Mouse (Mus musculus): ENCODE measurements at regions not wholly inside any gene's neighbourhood (a gene's known extent, or its start where the extent isn't known, plus 50 kb on each side); places are given as distances from the start of the nearest gene placed in this dataset.

DNA sequence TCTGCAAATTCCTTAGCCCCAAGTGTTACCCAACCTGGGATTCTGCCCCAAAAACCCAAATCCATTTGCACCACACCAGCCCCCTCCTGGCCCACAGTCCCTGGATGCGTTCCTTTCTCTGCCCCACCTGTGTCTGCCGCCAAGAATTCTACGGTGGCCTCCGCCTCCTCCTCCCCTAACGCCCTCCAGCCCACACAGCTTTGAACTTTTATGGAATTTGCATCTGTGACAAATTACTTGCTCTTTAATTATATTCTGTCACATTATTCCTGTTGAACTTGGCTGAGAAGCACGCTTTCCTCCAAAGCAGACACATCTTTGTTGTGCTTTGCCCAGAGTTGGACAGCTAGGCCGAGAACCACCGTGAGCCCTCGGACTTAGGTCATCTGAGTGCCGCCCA lies 131.8 kb upstream of the Cops8 start:
- no peak for DNase-seq (ENCODE audit: low spot score, missing footprints)
- Histone ChIP-seq H3K4me3 (ENCODE audit: low read depth, low read length) (no peak overlapping the region), H3K27ac (ENCODE audit: low read depth, low read length) (no peak overlapping the region), H3K4me1 (ENCODE audit: control insufficient read depth, insufficient read depth, low read length) (peaks cover 17% of the 10 kb centered on the region), H3K27me3 (ENCODE audit: control insufficient read depth, insufficient read depth, low read length) (no peaks in the 10 kb centered on the region), H3K4me2 (no peak overlapping the region), H3K36me3 (ENCODE audit: control insufficient read depth, insufficient read depth, low read length) (no peaks in the 10 kb centered on the region), H3K9ac (ENCODE audit: low read length) (no peak overlapping the region), H3K9me3 (ENCODE audit: control insufficient read depth, low read length) (no peaks in the 10 kb centered on the region)
- no peak for ATAC-seq (ENCODE audit: low FRiP score)
- WGBS: 82% methylated on average over 10 of the region's 10 CpGs

DNA sequence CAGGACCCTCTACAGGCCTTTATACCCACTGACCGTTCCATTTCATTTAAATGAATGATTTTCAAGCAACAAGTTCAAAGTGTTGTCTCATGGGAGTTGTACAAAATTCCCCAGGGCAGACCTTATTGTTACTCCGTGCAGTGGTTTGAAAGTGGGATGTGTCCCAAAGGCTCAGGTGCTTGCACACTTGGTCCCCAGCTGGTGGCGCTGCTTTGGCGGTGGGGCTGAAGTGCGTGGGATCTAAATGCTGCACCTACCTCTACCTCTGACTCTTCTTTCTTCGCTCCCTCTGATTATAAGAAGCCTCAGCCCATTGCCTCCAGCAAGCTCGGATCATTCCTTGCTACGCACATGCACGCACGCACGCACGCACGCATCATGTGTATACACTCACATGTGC lies 131.0 kb upstream of the Cops8 start:
- Histone ChIP-seq H3K4me2 (no peak overlapping the region), H3K4me1 (ENCODE audit: control insufficient read depth, insufficient read depth, low read length) (peaks cover 23% of the 10 kb centered on the region)

DNA sequence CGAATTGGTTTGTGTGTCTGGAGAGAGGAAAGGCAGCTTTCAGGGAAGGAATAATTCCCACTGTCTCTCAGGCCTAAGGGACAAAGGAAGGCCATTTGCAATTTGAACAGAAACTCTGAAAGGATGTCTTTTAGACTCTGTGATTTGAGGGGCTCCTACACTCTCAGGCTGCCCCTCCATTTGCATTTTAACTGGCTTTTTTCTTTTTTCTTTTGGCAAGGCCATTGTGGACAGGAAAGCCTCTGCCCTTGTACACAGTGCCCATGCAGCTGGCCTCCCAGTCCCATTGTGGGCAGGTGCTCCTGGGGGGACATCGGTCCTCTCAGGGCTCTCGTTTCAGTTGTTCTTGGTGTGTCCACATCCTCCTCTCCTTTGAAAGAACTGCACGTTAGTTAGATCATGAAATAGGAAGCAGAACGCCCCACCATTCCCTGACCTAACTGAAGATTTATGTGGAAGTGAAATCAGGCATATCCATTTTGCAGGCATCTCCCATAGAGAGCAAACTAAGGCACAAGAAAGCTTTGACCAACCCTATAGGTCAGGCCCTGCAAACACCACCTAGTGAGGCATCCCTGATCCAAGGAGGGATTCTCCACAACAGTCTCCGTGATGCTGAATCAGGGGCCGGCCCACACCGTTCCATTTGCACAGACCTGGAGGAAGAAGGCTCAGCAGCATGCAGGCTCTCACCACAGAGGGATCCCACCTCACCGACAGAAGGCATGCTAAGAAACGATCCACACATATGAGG lies 127.5 kb upstream of the Cops8 start:
- H3K27ac ChIP-seq (ENCODE audit: low read depth, low read length): peak overlapping the region; percentile 92
- WGBS: 41% methylated on average over 10 of the region's 10 CpGs
- no peaks in the 10 kb centered on the region for H3K9me3 ChIP-seq (ENCODE audit: control insufficient read depth, low read length)
- no peaks in the 10 kb centered on the region for H3K27me3 ChIP-seq (ENCODE audit: control insufficient read depth, insufficient read depth, low read length)
- no peaks in the 10 kb centered on the region for H3K36me3 ChIP-seq (ENCODE audit: control insufficient read depth, insufficient read depth, low read length)
- H3K9ac ChIP-seq (ENCODE audit: low read length): peak overlapping the region; percentile 9; the same call in 1 of the 2 replicates
- DNase-seq (ENCODE audit: low spot score, missing footprints) (peak; percentile 91), ATAC-seq (ENCODE audit: low FRiP score) (peak; percentile 88)
- no peak overlapping the region for H3K4me3 ChIP-seq (ENCODE audit: low read depth, low read length)
- H3K4me2 ChIP-seq: 0 out of 2 replicates have a peak overlapping the region, but pooled peaks have one; percentile 3
- peaks cover 29% of the 10 kb centered on the region for H3K4me1 ChIP-seq (ENCODE audit: control insufficient read depth, insufficient read depth, low read length)

More for the DNA sequence above, 131.0 kb upstream of the Cops8 start:
- H3K36me3 ChIP-seq (ENCODE audit: control insufficient read depth, insufficient read depth, low read length): no peaks in the 10 kb centered on the region
- no peaks in the 10 kb centered on the region for H3K27me3 ChIP-seq (ENCODE audit: control insufficient read depth, insufficient read depth, low read length)
- no peak for ATAC-seq (ENCODE audit: low FRiP score)
- H3K27ac ChIP-seq (ENCODE audit: low read depth, low read length): no peak overlapping the region
- H3K9me3 ChIP-seq (ENCODE audit: control insufficient read depth, low read length): no peaks in the 10 kb centered on the region
- H3K4me3 ChIP-seq (ENCODE audit: low read depth, low read length): no peak overlapping the region
- H3K9ac ChIP-seq (ENCODE audit: low read length): no peak overlapping the region
- DNase-seq (ENCODE audit: low spot score, missing footprints): no peak
- WGBS: 91% methylated on average over 13 of the region's 13 CpGs

DNA sequence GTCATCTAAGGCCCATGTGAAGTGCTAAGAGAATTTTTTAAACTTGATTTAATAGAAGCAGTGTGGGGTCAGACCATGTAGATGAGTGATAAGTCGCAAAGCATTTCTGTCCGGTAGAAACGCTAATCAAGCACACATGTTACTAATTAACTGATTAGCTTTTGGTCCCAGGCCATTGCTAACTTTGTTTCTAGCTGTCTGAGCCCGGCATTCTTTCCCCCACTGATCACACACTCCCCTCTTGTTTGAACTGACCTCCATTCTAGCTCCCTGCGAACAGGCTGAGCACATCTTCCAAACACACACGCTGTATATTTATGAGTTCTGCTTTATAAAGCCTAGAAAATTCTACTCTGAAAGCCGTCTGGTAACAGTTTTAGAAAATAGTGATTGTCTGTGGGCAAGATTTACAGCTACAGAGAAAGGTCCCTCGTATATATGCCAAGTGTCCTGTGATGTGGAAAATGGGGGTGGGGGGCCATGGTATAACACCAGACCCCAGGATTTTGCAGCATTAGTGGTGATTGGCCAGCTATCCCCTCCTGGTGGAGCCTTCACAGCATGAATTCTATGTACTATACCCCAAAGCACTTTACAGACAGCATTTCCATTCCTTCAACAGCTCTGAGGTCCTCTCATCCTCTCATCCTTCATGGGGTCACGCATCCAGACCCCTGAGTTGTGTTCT lies 126.1 kb upstream of the Cops8 start:
- ATAC-seq (ENCODE audit: low FRiP score): no peak
- no peak for DNase-seq (ENCODE audit: low spot score, missing footprints)
- Histone ChIP-seq H3K27me3 (ENCODE audit: control insufficient read depth, insufficient read depth, low read length) (no peaks in the 10 kb centered on the region), H3K4me1 (ENCODE audit: control insufficient read depth, insufficient read depth, low read length) (peaks cover 26% of the 10 kb centered on the region), H3K4me2 (no peak overlapping the region), H3K9me3 (ENCODE audit: control insufficient read depth, low read length) (no peaks in the 10 kb centered on the region), H3K9ac (ENCODE audit: low read length) (no peak overlapping the region), H3K27ac (ENCODE audit: low read depth, low read length) (peak overlapping the region; percentile 27; the same call in 1 of the 2 replicates), H3K36me3 (ENCODE audit: control insufficient read depth, insufficient read depth, low read length) (no peaks in the 10 kb centered on the region), H3K4me3 (ENCODE audit: low read depth, low read length) (no peak overlapping the region)
- WGBS: 55% methylated on average over 9 of the region's 9 CpGs

DNA sequence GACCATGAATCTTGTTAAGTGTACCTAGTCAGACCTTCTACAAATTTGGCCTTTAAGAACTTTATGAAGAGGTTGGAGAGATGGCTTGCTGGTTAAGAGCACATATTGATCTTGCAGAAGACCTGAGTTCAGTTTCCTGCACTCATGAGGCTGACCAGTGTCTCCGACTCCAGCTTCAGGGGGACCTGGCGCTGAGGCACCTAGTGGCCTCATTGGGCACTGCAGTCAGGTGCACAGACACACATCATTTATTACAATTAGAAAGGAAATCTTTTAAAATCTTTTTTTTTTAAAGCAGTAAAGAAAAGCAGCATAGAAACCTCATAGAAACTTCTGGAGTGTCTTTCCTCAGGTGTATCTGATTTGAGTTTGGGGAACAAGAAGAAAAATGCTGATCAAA lies 123.9 kb upstream of the Cops8 start:
- WGBS: 97% methylated on average over 2 of the region's 2 CpGs
- H3K27ac ChIP-seq (ENCODE audit: low read depth, low read length): no peak overlapping the region

DNA sequence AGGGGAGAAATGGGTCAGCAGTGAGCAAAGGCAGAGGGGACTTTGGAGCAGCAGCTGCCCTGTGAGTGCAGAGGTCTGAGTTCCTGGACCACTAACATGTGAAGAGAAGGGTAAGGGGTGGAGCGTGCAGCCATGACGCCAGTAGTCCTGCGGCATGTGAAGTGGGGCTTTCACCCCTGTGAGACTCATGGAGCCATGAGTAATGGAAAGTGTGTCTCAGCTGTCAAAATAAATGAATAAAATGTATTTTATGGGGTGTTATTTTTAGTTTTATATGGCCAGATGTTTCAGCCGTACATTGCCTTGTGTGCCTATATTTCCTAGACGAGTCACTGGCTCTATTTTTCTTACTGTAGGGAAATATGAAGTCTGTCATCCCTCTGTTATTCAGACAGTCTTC lies 121.5 kb upstream of the Cops8 start:
- H3K4me2 ChIP-seq: no peak overlapping the region
- H3K27ac ChIP-seq (ENCODE audit: low read depth, low read length): no peak overlapping the region
- H3K36me3 ChIP-seq (ENCODE audit: control insufficient read depth, insufficient read depth, low read length): no peaks in the 10 kb centered on the region
- H3K4me1 ChIP-seq (ENCODE audit: control insufficient read depth, insufficient read depth, low read length): peaks cover 11% of the 10 kb centered on the region
- H3K4me3 ChIP-seq (ENCODE audit: low read depth, low read length): no peak overlapping the region
- H3K9me3 ChIP-seq (ENCODE audit: control insufficient read depth, low read length): no peaks in the 10 kb centered on the region
- H3K27me3 ChIP-seq (ENCODE audit: control insufficient read depth, insufficient read depth, low read length): no peaks in the 10 kb centered on the region
- DNase-seq (ENCODE audit: low spot score, missing footprints) (no peak), ATAC-seq (ENCODE audit: low FRiP score) (no peak)
- no peak overlapping the region for H3K9ac ChIP-seq (ENCODE audit: low read length)
- WGBS: 87% methylated on average over 5 of the region's 5 CpGs

More for the DNA sequence above, 123.9 kb upstream of the Cops8 start:
- DNase-seq (ENCODE audit: low spot score, missing footprints): no peak
- H3K36me3 ChIP-seq (ENCODE audit: control insufficient read depth, insufficient read depth, low read length): no peaks in the 10 kb centered on the region
- H3K4me3 ChIP-seq (ENCODE audit: low read depth, low read length): no peak overlapping the region
- H3K4me1 ChIP-seq (ENCODE audit: control insufficient read depth, insufficient read depth, low read length): peaks cover 26% of the 10 kb centered on the region
- H3K27me3 ChIP-seq (ENCODE audit: control insufficient read depth, insufficient read depth, low read length): no peaks in the 10 kb centered on the region
- no peak overlapping the region for H3K9ac ChIP-seq (ENCODE audit: low read length)
- H3K4me2 ChIP-seq: no peak overlapping the region
- no peaks in the 10 kb centered on the region for H3K9me3 ChIP-seq (ENCODE audit: control insufficient read depth, low read length)
- no peak for ATAC-seq (ENCODE audit: low FRiP score)

DNA sequence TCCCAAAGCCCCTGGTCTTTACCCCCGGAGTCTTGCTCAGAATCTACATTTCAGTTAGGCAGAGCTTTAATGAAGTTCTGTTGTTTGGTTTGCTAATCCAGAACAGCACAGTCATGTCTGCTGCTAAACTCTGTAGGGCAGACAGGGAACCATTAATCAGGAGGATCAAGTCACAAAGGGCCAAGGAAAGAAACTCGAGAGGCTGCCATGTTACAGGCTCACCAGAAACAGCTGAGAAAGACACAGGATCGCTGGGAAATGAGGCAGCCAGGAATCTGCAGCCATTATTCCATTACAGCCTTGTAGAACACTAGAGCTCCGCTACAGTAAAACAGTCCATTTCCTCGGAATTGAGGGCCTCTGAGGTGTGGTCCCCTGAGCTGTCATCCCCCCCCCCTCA lies 121.1 kb upstream of the Cops8 start:
- Histone ChIP-seq H3K9me3 (ENCODE audit: control insufficient read depth, low read length) (no peaks in the 10 kb centered on the region), H3K27ac (ENCODE audit: low read depth, low read length) (no peak overlapping the region), H3K4me1 (ENCODE audit: control insufficient read depth, insufficient read depth, low read length) (peaks cover 6% of the 10 kb centered on the region), H3K9ac (ENCODE audit: low read length) (no peak overlapping the region), H3K4me3 (ENCODE audit: low read depth, low read length) (no peak overlapping the region), H3K27me3 (ENCODE audit: control insufficient read depth, insufficient read depth, low read length) (no peaks in the 10 kb centered on the region), H3K4me2 (no peak overlapping the region), H3K36me3 (ENCODE audit: control insufficient read depth, insufficient read depth, low read length) (no peaks in the 10 kb centered on the region)
- DNase-seq (ENCODE audit: low spot score, missing footprints): no peak
- no peak for ATAC-seq (ENCODE audit: low FRiP score)
- 81% methylated on average over 5 of the region's 5 CpGs for WGBS

DNA sequence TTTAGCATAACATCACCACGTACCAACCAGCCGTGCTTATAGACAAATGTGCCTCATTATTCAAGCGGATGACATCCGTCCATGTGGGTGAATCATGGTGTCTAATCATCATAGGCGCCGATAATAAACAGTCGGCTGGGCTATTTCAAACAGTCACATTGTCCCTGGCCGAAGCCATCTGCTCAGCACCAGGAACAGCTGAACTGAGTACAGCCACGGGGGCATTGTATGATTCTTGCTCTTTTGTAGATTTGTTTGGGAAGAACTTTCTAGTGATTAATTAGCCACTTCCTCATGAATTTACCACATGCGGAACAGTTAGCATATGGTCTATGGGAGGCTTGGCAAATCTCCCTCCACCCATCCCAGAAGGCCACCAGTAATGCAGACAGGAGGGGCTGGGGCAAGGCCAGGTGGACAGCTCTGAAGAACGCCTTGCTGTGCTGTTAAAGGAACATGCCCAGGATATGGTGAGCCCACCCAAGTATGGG lies 116.4 kb upstream of the Cops8 start:
- Histone ChIP-seq H3K9me3 (ENCODE audit: control insufficient read depth, low read length) (no peaks in the 10 kb centered on the region), H3K9ac (ENCODE audit: low read length) (no peak overlapping the region), H3K36me3 (ENCODE audit: control insufficient read depth, insufficient read depth, low read length) (no peaks in the 10 kb centered on the region), H3K4me3 (ENCODE audit: low read depth, low read length) (no peak overlapping the region), H3K4me1 (ENCODE audit: control insufficient read depth, insufficient read depth, low read length) (no peaks in the 10 kb centered on the region), H3K27ac (ENCODE audit: low read depth, low read length) (no peak overlapping the region), H3K4me2 (no peak overlapping the region), H3K27me3 (ENCODE audit: control insufficient read depth, insufficient read depth, low read length) (no peaks in the 10 kb centered on the region)
- WGBS: 85% methylated on average over 11 of the region's 11 CpGs
- DNase-seq (ENCODE audit: low spot score, missing footprints) (no peak), ATAC-seq (ENCODE audit: low FRiP score) (no peak)

DNA sequence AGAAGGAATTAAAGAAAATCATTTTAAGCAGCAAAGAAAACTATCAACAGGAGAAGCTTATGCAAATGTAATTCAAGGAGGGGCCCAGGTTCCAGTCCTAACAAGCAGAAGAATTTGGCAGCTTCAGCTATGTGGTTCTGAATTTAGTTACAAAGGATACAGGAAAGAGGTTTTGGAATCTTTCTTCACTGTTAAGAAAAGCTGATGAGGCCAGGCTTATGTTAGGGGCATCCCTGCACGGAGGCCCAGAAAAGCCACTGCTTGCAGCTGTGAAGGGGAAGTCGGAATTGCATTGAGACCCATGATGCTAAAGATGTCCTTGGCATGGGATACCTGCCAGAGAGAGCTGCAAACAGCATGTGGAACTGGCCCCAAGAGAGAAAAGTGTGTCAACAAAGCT lies 114.9 kb upstream of the Cops8 start:
- WGBS: 87% methylated on average over 2 of the region's 2 CpGs
- no peaks in the 10 kb centered on the region for H3K27me3 ChIP-seq (ENCODE audit: control insufficient read depth, insufficient read depth, low read length)
- H3K4me1 ChIP-seq (ENCODE audit: control insufficient read depth, insufficient read depth, low read length): no peaks in the 10 kb centered on the region
- no peaks in the 10 kb centered on the region for H3K36me3 ChIP-seq (ENCODE audit: control insufficient read depth, insufficient read depth, low read length)
- ATAC-seq (ENCODE audit: low FRiP score): no peak
- no peak overlapping the region for H3K9ac ChIP-seq (ENCODE audit: low read length)
- no peak overlapping the region for H3K27ac ChIP-seq (ENCODE audit: low read depth, low read length)
- DNase-seq (ENCODE audit: low spot score, missing footprints): no peak
- no peaks in the 10 kb centered on the region for H3K9me3 ChIP-seq (ENCODE audit: control insufficient read depth, low read length)
- H3K4me2 ChIP-seq: no peak overlapping the region
- no peak overlapping the region for H3K4me3 ChIP-seq (ENCODE audit: low read depth, low read length)

All from midbrain, embryonic 11.5 days (tissue).